Mouse (Mus musculus): ENCODE results near the gene H2-DMa. TPM values are rescaled to one million over a fixed set of nuclear protein-coding genes. Genes with fewer than 3 reads are reported as not detected.

H2-DMa gene
- polyA plus RNA-seq, 1 experiment, result 19.3 TPM

DNA sequence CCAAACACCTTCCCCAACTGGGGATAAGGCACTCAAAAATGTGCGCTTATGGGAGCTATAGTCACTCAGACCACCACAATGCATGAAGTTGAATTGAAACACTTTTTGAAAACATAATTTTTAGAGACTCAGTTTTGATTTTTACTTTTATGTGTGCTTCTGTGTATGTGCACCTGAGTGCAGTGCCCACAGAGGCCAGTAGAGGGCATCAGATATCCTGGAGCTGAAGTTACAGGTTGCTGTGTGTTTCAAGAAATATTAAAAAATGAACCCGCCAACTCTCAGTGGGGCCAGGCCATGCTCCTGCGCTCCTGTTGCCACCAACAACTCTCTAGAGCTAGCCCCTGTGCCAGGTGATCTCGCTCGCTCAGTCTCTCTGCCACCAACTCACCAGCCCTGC is 53.2 kb downstream of the H2-DMa start:
- TF ChIP-seq FLI1 (IDR thresholded peaks at IDR 0.05; ENCODE audit: low read length), result no peak
- no peak for TF ChIP-seq GATA1 (IDR thresholded peaks at IDR 0.05; ENCODE audit: borderline replicate concordance, low read length)
- H3K4me3 ChIP-seq (replicated peaks), result no peak overlapping the region
- peaks cover 10% of the 10 kb centered on the region for H3K27me3 ChIP-seq (replicated peaks)

DNA sequence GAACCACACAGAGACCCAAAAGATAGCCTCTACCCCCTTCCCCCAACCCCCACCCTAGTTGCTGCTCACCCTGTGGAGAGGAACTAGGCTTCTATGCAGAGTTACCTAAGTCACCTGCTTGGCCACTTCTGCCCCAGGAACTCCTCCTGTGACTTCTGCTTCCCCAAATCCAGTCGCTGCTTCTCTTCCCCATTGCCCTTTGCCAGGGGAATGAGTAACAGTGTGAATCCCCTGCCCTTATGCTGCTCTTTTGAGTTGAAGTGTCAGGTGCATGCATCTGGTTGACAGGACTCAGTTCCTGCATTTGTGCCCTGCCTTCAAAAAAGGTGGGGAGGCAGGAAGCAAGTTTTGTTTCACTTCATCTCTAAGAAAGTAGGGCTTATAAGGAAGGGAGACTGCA is 54.7 kb downstream of the H2-DMa start:
- Histone ChIP-seq H3K4me3 (replicated peaks) (no peak overlapping the region), H3K9me3 (peaks cover 21% of the 10 kb centered on the region), H3K36me3 (replicated peaks; ENCODE audit: low read length) (no peaks in the 10 kb centered on the region), H3K4me1 (peaks cover 16% of the 10 kb centered on the region), H3K27me3 (replicated peaks) (peaks cover 10% of the 10 kb centered on the region)
- no peak for TF ChIP-seq GATA1 (IDR thresholded peaks at IDR 0.05; ENCODE audit: borderline replicate concordance, low read length)
- TF ChIP-seq FLI1 (IDR thresholded peaks at IDR 0.05; ENCODE audit: low read length), result no peak

More for the DNA sequence above, 53.2 kb downstream of the H2-DMa start:
- Histone ChIP-seq H3K4me1 (peaks cover 25% of the 10 kb centered on the region), H3K36me3 (replicated peaks; ENCODE audit: low read length) (no peaks in the 10 kb centered on the region), H3K9me3 (peaks cover 18% of the 10 kb centered on the region)

DNA sequence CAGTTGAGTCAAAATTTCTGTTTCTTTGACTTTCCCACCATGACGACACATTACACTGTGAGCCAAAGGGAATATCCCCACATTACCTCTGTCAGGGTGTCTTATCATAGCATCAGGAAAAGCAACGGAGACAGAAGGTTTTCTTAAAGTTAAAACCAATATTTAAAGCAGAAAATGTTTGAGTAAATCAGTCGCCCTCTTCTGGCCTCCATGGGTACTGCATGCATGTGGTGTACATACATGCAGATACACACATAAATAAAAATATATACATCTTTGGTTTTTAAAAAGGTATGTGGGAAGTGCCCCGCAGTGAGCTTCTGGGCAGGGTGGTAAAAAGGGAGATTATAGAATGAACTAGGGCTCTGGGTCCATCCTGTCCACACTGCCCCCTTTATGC is 57.8 kb downstream of the H2-DMa start:
- H3K27me3 ChIP-seq (replicated peaks), result peaks cover 10% of the 10 kb centered on the region
- TF ChIP-seq FLI1 (IDR thresholded peaks at IDR 0.05; ENCODE audit: low read length), result no peak
- no peak for TF ChIP-seq GATA1 (IDR thresholded peaks at IDR 0.05; ENCODE audit: borderline replicate concordance, low read length)
- H3K9me3 ChIP-seq, result peaks cover 19% of the 10 kb centered on the region
- peaks cover 7% of the 10 kb centered on the region for H3K4me1 ChIP-seq
- no peak overlapping the region for H3K4me3 ChIP-seq (replicated peaks)
- peaks cover 14% of the 10 kb centered on the region for H3K36me3 ChIP-seq (replicated peaks; ENCODE audit: low read length)

DNA sequence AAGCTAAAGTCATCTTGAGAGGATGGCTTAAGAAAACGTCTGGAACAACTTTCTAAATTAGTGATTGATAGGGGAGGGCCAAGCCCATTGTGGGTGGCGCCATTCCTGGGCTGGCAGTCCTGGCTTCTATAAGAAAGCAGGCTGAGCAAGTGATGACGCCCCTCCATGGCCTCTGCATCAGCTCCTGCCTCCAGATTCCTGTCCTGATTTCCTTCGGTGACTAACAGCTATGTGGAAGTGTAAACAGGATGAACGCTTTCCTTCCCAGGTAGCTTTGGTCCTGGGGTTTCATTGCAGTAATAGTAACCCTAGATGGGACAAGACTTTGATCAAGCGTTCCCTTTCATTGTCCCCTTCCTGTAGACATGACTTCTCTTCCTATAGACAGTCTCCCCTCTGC is 59.7 kb downstream of the H2-DMa start:
- peaks cover 12% of the 10 kb centered on the region for H3K4me1 ChIP-seq
- H3K27me3 ChIP-seq (replicated peaks), result peaks cover 9% of the 10 kb centered on the region
- TF ChIP-seq GATA1 (IDR thresholded peaks at IDR 0.05; ENCODE audit: borderline replicate concordance, low read length) (no peak), FLI1 (IDR thresholded peaks at IDR 0.05; ENCODE audit: low read length) (no peak)
- no peak overlapping the region for H3K4me3 ChIP-seq (replicated peaks)
- peaks cover 16% of the 10 kb centered on the region; the same call in 1 of the 2 replicates for H3K9me3 ChIP-seq
- peaks cover 33% of the 10 kb centered on the region for H3K36me3 ChIP-seq (replicated peaks; ENCODE audit: low read length)

DNA sequence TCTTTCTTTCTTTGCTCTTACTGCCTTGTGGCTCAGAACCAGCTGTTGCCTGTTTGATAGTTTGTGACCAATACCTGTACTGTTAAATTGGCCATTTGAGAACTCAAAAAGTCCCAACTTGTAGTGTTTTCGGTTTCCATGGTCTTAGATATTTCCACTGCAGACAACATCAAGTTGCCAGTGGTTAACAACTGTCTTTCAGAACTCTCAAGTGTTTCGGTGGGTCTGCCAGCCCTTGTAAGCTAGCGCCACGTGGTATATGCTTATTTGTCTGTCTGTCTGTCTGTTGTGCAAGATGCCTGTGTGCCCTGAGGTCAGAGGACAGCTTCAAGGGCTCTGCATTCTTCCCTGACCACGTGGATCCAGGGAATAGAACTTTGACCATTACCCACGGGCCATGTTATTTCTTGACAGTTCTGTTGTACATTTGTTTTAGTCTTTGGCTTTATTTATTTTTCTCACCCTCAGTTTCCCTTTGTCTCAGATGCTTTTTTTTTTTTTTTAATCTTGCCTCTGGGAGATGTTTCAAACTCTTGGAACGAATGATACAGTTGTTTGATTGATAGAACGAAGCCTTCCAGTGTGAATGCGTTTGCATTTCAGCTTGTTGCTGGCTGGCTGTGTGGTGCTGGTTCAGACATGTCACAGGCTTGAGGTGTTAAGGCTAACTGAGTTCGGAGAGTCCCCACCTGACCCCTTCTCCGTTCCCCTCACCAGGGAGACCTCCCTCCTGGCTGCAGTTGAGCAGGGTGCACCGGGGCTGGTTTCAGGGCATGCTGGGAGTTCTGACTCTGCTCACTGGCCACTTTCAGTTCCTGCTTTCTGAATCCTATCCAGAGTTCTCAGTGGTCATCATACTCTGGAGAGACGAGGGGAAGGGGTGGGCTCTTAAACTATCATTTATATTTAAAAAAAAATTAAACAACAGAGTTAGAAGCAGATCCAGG is 60.8 kb downstream of the H2-DMa start:
- peaks cover 16% of the 10 kb centered on the region; the same call in 1 of the 2 replicates for H3K9me3 ChIP-seq
- peaks cover 11% of the 10 kb centered on the region for H3K4me1 ChIP-seq
- no peak for TF ChIP-seq FLI1 (IDR thresholded peaks at IDR 0.05; ENCODE audit: low read length)
- TF ChIP-seq GATA1 (IDR thresholded peaks at IDR 0.05; ENCODE audit: borderline replicate concordance, low read length), result no peak
- no peak overlapping the region for H3K4me3 ChIP-seq (replicated peaks)
- H3K27me3 ChIP-seq (replicated peaks), result peaks cover 6% of the 10 kb centered on the region
- H3K36me3 ChIP-seq (replicated peaks; ENCODE audit: low read length), result peaks cover 40% of the 10 kb centered on the region

DNA sequence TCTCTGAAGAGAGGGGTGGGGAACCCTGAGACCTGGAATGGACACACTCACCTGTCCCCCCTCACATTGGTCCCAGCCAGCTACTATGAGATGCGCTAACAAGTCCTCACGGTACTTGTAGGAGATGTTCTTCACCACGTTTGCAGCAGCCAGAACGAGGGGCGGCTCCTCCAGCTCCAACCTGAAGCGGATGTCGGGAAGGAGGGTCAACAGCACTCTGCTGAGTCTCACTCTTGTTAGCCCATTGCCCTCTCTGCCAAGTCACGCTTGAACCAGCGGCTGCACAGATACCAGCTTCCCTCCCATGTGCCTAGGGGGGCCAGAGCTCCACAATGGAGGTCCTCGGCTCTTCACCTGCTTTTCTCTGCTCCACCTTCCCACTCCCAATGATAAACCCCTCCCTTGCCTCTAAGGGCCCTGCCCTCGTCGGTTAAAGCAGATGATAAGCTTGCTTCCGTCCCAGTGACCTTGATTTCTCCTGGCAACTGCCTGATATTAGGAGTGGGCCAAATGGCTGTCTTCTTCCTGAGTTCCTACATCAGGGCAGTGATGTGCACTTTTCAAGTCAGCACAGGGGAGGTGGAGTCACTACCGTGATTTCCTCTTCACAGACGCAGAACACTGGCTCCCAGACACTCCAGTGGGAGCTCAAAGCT is 64.4 kb downstream of the H2-DMa start:
- TF ChIP-seq FLI1 (IDR thresholded peaks at IDR 0.05; ENCODE audit: low read length), result no peak
- TF ChIP-seq GATA1 (IDR thresholded peaks at IDR 0.05; ENCODE audit: borderline replicate concordance, low read length), result no peak
- H3K36me3 ChIP-seq (replicated peaks; ENCODE audit: low read length), result peaks cover 40% of the 10 kb centered on the region
- no peaks in the 10 kb centered on the region for H3K9me3 ChIP-seq
- no peaks in the 10 kb centered on the region for H3K27me3 ChIP-seq (replicated peaks)
- peaks cover 32% of the 10 kb centered on the region for H3K4me1 ChIP-seq
- H3K4me3 ChIP-seq (replicated peaks), result peak overlapping the region; percentile 38

DNA sequence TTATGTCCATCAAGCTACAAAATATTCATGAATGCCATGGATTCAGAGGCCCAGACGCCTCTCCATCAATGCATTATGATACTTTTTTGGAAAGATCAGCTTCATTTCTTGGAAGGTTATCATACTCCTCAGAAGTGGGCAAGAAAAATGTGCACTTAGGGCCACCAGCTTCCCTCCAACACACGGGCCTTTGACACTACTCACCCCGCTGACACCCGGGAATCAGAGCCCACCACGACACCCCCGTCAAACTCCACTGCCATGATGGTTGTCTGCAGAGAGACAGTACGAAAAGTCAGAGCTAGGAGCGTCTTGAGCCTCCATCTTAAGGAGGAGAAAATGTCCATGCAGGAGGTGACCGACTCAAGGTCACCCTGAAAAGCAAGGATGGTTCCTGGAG is 66.2 kb downstream of the H2-DMa start:
- H3K4me1 ChIP-seq, result peaks cover 48% of the 10 kb centered on the region
- no peaks in the 10 kb centered on the region for H3K9me3 ChIP-seq
- no peak for TF ChIP-seq FLI1 (IDR thresholded peaks at IDR 0.05; ENCODE audit: low read length)
- TF ChIP-seq GATA1 (IDR thresholded peaks at IDR 0.05; ENCODE audit: borderline replicate concordance, low read length), result no peak
- peak overlapping the region; percentile 99 for H3K4me3 ChIP-seq (replicated peaks)
- no peaks in the 10 kb centered on the region for H3K27me3 ChIP-seq (replicated peaks)
- H3K36me3 ChIP-seq (replicated peaks; ENCODE audit: low read length), result peaks cover 58% of the 10 kb centered on the region

DNA sequence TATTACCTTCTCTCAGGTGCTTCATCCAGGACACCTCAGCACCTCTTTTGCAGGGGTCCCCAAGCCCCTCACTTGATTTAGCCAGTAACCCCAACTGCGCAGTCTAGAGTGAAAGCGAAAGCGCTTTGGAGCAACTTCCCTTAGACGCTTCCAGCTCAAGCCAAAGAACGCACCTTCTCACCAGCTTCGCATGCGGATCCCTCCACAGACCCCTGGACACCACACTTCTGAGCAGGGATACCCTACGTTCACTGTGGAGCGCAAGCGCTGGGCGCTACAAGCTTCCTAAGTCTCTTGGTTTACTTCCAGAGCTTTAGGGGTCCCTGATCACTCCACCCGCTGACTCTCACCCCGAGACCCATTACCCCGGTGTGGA is 67.5 kb downstream of the H2-DMa start:
- Histone ChIP-seq H3K36me3 (replicated peaks; ENCODE audit: low read length) (peaks cover 61% of the 10 kb centered on the region), H3K4me1 (peaks cover 61% of the 10 kb centered on the region), H3K27me3 (replicated peaks) (no peaks in the 10 kb centered on the region), H3K9me3 (no peaks in the 10 kb centered on the region), H3K4me3 (replicated peaks) (peak overlapping the region; percentile 99)
- TF ChIP-seq GATA1 (IDR thresholded peaks at IDR 0.05; ENCODE audit: borderline replicate concordance, low read length) (no peak), FLI1 (IDR thresholded peaks at IDR 0.05; ENCODE audit: low read length) (no peak)

DNA sequence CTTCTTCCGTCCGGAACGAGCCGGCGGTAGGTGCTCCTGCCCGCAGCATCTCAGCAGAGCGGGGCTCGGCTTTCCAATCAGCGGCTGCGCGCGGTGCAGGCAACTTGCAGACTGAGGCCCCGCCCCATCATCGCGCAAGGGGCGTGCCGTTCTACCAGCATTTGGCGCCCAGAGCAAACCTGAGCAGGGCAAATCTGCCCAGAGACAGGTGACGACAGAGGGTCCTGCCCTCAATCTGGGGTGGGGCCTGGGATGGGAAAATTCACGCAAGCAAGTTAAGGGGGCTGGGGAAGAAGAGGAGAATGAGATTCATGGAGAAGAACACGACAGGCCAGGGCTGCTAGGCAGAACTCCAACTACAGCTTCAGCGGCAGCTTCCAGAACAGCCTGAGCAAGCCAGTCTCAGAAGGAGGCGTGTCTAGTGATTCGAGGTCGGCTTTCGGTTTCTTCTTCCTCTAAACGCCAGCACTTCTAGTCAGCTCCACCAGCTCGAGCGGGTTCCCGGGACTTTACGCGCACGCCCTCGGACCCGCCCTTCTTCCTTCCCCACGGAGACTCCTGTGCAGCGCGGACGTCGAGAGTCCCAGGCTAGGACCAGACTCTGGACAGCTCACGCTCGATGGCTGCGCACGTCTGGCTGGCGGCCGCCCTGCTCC is 68.0 kb downstream of the H2-DMa start, which contains the start of the genes Tap1 and Psmb9:
Tap1 (plus strand) TSS at position 293 of the 656 bp plus-strand sequence.
Psmb9 (minus strand) TSS at position 504 of the 656 bp plus-strand sequence.
- no peaks in the 10 kb centered on the region for H3K9me3 ChIP-seq
- H3K27me3 ChIP-seq (replicated peaks), result no peaks in the 10 kb centered on the region
- peaks cover 63% of the 10 kb centered on the region for H3K4me1 ChIP-seq
- TF ChIP-seq FLI1 (IDR thresholded peaks at IDR 0.05; ENCODE audit: low read length) (no peak), GATA1 (IDR thresholded peaks at IDR 0.05; ENCODE audit: borderline replicate concordance, low read length) (no peak)
- H3K4me3 ChIP-seq (replicated peaks), result peak within 1 kb of the TSS; percentile 99
- H3K36me3 ChIP-seq (replicated peaks; ENCODE audit: low read length), result peaks cover 61% of the 10 kb centered on the region

Measured in megakaryocyte, embryonic 14.5 days (primary cell).